Mouse (Mus musculus) heart, embryonic 15.5 days (tissue): Measurements from ENCODE around the gene Brix1. TPM values are rescaled to one million over a fixed set of nuclear protein-coding genes. Genes with fewer than 3 reads are reported as not detected.

Experiments used
- ATAC-seq: fragments of 200-750 bp; cut with Nextera tagmentation; replicated peaks from 2 replicates; pipeline ENCODE4 v1.8.0; 2017; ENCODE audit warnings: low read depth, moderate TSS enrichment; ENCODE audit not compliant: insufficient number of reproducible peaks, insufficient read depth, low FRiP score
- H3K27ac ChIP-seq: fragments of 300-500 bp; sonication (generic); 2 replicates; pipeline ENCODE4 v1.5.1; 2015; ENCODE audit warnings: mild to moderate bottlenecking, inconsistent platforms
- H3K27me3 ChIP-seq: fragments of 300-500 bp; sonication (generic); 2 replicates; pipeline ENCODE4 v1.6.1; 2015; ENCODE audit warnings: inconsistent platforms
- H3K36me3 ChIP-seq: fragments of 300-500 bp; sonication (generic); 2 replicates; pipeline ENCODE4 v1.6.1; 2015; ENCODE audit warnings: mild to moderate bottlenecking, inconsistent platforms
- H3K4me1 ChIP-seq: fragments of 300-500 bp; sonication (generic); replicated peaks from 2 replicates; pipeline ENCODE4 v1.6.1; 2015; ENCODE audit warnings: inconsistent platforms
- H3K4me2 ChIP-seq: fragments of 300-500 bp; sonication (generic); 2 replicates; pipeline ENCODE4 v1.6.1; 2015; ENCODE audit warnings: inconsistent platforms, mild to moderate bottlenecking, moderate library complexity
- H3K4me3 ChIP-seq: fragments of 300-500 bp; sonication (generic); 2 replicates; pipeline ENCODE4 v1.5.1; 2015; ENCODE audit warnings: mild to moderate bottlenecking, inconsistent platforms
- H3K9ac ChIP-seq: fragments of 300-500 bp; sonication (generic); 2 replicates; pipeline ENCODE4 v1.6.1; 2015; ENCODE audit warnings: mild to moderate bottlenecking, inconsistent platforms
- H3K9me3 ChIP-seq: fragments of 300-500 bp; sonication (generic); replicated peaks from 2 replicates; pipeline ENCODE4 v1.6.1; 2016; ENCODE audit warnings: inconsistent platforms
- WGBS: fragments of 180-500 bp; shearing (Covaris S2); methylation state at CpG from one replicate; pipeline ENCODE4 v1.1.7; 2015; ENCODE audit warnings: mixed read lengths; 5-methylcytosine and 5-hydroxymethylcytosine counted together
- polyA plus RNA-seq: library from polyadenylated mRNA; unstranded; fragments of >200 nt; fragmentation: Nextera tagmentation; extraction: Ambion mirVana; gene quantifications from 2 replicates; pipeline ENCODE4 v1.2.1, GENCODE M21; 2015

The Brix1 gene
- polyA plus RNA-seq, 1 experiment from 2014 or later: 59.9 TPM

DNA sequence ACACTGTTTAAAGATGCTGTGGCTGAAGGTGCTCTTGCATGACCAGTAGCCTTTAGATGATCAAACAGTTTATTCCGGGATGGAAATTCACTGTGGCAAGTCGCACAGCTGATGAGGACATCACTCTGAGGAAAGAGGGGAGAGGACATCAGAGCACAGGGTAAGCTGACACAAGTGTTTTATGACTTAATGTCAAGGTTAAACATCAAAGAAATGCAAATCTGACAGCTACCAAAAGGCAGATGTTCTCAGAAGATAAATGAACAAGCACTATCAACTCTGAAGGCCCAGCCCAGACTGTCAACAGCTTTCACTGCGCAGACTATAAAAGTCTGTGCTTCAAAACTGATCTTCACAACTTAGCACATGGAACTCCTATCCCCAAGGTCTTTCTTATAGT, 38.6 kb downstream of the Brix1 start:
- Histone ChIP-seq H3K4me1 (no peaks in the 10 kb centered on the region), H3K4me2 (no peak overlapping the region), H3K4me3 (no peak overlapping the region), H3K27ac (no peak overlapping the region), H3K27me3 (no peaks in the 10 kb centered on the region), H3K36me3 (peaks cover 35% of the 10 kb centered on the region), H3K9ac (no peak overlapping the region), H3K9me3 (no peaks in the 10 kb centered on the region)
- no peak for ATAC-seq
- 81% methylated on average over 3 of the region's 3 CpGs for WGBS

DNA sequence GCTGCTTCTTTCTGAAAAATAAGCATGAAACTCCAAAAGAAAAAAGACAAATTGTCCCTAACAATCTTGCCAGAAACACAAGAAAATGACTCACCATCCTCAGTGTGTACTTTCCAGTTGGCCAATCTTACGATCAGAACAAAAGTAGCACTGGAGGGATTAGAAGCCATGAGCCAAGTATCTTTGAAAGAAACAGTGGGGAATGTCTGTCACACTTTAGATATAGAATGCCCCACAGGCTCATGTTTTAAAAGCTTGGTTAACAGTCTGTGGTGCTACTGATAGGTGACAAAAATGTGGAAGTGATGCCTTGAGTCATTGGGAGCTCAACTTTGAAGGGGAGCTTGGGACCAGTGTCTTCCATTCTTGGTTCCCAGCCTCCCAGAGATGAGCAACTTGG, 43.5 kb downstream of the Brix1 start:
- H3K9me3 ChIP-seq: no peaks in the 10 kb centered on the region
- H3K4me1 ChIP-seq: no peaks in the 10 kb centered on the region
- no peak overlapping the region for H3K4me3 ChIP-seq
- ATAC-seq: no peak
- H3K27me3 ChIP-seq: no peaks in the 10 kb centered on the region
- H3K27ac ChIP-seq: no peak overlapping the region
- 69% methylated on average over 1 of the region's 1 CpGs for WGBS
- H3K4me2 ChIP-seq: no peak overlapping the region
- no peak overlapping the region for H3K9ac ChIP-seq
- peaks cover 13% of the 10 kb centered on the region for H3K36me3 ChIP-seq

DNA sequence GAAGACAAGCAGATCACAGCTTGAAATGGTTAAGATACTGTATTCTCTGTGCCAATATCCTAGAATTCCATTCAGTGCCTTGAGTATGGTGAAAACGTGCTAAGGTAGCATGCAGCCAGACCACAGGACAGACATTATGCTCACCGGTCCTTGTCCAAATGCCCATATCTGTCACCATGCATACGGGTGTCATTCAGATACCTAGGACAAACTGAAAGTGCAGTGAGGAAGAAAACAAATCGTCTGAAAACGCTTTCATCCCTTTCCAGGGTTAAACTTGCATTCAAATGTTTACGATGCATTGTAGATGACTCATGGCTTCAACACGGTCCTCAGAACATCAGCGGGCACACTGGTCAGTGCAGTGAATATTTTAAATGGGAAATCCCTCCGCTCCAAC, 44.3 kb downstream of the Brix1 start:
- ATAC-seq: no peak
- Histone ChIP-seq H3K27me3 (no peaks in the 10 kb centered on the region), H3K36me3 (peaks cover 9% of the 10 kb centered on the region), H3K9me3 (no peaks in the 10 kb centered on the region), H3K4me3 (no peak overlapping the region), H3K9ac (no peak overlapping the region), H3K4me1 (no peaks in the 10 kb centered on the region), H3K27ac (no peak overlapping the region), H3K4me2 (no peak overlapping the region)
- 86% methylated on average over 9 of the region's 9 CpGs for WGBS

DNA sequence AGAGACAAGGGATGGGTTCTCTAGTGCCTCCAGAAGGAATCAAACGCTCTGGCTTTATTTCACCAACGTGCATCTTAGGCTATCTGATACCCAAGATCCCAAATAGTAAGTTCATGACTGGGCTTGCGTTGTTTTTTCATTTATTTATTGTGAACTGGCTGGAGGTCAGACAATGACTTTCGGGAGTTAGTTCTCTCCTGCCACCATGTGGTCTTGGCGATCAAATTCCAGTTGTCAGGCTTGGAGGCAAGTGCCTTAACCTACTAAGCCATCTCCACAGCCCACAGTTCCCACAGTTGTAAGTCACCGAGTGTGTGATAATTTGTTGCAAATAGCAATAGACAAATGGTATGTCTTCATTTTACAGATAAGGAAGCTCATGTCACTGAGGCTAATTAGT, 45.8 kb downstream of the Brix1 start:
- WGBS: 71% methylated on average over 6 of the region's 6 CpGs
- H3K4me2 ChIP-seq: no peak overlapping the region
- no peaks in the 10 kb centered on the region for H3K27me3 ChIP-seq
- no peaks in the 10 kb centered on the region for H3K4me1 ChIP-seq
- H3K27ac ChIP-seq: no peak overlapping the region
- H3K9ac ChIP-seq: no peak overlapping the region
- H3K9me3 ChIP-seq: no peaks in the 10 kb centered on the region
- no peak overlapping the region for H3K4me3 ChIP-seq
- H3K36me3 ChIP-seq: peaks cover 4% of the 10 kb centered on the region; the same call in 1 of the 2 replicates
- ATAC-seq: no peak

DNA sequence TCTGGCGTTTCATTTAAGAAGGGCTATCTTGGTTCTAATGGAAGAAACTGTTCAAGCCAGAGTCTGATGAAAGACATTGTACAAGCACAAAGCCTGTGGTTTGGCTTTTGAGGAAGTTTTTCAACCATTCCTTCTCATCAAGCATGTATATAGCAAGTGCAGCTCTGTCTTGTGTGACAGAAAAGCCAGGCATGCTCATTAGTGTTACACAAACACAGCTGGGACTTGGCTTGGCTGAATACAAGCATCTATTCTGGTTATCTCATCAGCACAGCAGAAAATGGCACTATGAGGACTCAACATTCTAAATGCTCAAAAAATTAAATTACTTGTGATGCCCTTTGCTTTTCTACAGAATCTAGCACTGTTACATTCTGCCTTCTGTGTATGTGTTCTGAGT, 48.9 kb downstream of the Brix1 start:
- H3K27ac ChIP-seq: no peak overlapping the region
- no peaks in the 10 kb centered on the region for H3K4me1 ChIP-seq
- no peak for ATAC-seq
- H3K9me3 ChIP-seq: no peaks in the 10 kb centered on the region
- no peak overlapping the region for H3K4me3 ChIP-seq
- no peak overlapping the region for H3K4me2 ChIP-seq
- no peaks in the 10 kb centered on the region for H3K27me3 ChIP-seq
- no peaks in the 10 kb centered on the region for H3K36me3 ChIP-seq
- 65% methylated on average over 1 of the region's 1 CpGs for WGBS
- H3K9ac ChIP-seq: no peak overlapping the region

DNA sequence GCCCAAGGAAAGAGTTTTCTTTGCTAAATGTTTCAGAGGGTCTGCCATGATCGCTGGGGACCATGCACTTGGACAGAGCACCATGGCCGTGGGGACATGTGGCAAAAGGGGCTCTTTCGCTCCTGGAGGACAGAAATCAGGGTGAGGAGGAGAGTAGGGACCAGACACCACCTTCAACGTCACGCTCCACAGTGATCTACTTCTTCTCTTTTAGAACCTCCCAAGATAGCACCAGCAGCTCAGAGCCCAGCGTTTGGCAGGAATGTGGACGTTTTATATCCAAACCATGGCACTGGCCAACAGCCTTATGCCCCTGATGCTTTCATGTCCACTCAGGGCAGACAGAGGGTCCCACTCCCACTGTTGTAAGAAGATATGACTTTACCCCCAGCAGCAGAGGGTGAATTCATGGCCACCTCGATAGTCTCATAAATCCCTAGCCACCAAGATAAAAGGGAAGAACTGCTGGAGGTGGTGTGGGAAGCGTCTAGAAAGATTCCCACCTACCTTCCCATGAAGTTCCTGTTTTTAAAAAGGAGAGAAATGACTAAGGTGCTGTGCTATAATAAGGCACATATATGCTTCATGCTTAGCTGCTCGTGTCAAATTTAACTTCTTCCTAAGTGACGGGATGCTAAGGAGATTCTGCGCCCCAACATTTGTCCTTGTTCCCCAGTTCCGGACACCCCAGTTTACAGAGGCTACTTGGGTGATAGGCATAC, 59.0 kb downstream of the Brix1 start:
- Histone ChIP-seq H3K27me3 (no peaks in the 10 kb centered on the region), H3K27ac (no peak overlapping the region), H3K36me3 (no peaks in the 10 kb centered on the region), H3K4me3 (no peak overlapping the region), H3K9ac (no peak overlapping the region), H3K9me3 (no peaks in the 10 kb centered on the region), H3K4me1 (no peaks in the 10 kb centered on the region), H3K4me2 (no peak overlapping the region)
- ATAC-seq: no peak
- 83% methylated on average over 13 of the region's 13 CpGs for WGBS

DNA sequence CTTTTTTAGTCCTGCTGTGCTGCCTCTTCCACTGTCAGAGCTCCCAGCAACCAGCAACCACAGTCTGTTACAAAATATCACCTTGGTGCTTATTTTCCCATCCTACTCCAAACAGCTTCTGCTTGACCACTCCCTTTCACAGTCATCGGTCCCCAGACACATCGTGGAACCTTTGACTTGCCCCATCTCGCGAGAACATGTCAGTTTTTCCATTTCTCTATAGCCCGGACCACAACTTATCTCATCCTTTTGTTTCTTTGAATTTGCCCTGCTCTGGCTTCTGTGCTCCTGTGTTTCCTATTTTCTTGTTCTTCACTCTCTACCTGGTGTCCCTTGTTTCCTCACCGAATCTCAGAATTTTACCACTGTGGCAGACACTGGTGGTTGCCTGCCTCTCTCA, 59.6 kb downstream of the Brix1 start:
- H3K27ac ChIP-seq: no peak overlapping the region
- H3K9me3 ChIP-seq: no peaks in the 10 kb centered on the region
- ATAC-seq: no peak
- 75% methylated on average over 6 of the region's 6 CpGs for WGBS
- H3K36me3 ChIP-seq: no peaks in the 10 kb centered on the region
- H3K4me1 ChIP-seq: no peaks in the 10 kb centered on the region
- H3K4me2 ChIP-seq: no peak overlapping the region
- no peaks in the 10 kb centered on the region for H3K27me3 ChIP-seq
- no peak overlapping the region for H3K4me3 ChIP-seq
- H3K9ac ChIP-seq: no peak overlapping the region

Other genes with a start within 250 kb of the Brix1 start
- gene Gm21973, start 160.6 kb downstream of the Brix1 start, polyA plus RNA-seq: not detected in 2 replicates
- gene Agxt2, start 127.4 kb downstream of the Brix1 start, polyA plus RNA-seq: not detected in 2 replicates
- 9.6 and 10.8 TPM in 2 replicates for gene Dnajc21, start 15.4 kb downstream of the Brix1 start, polyA plus RNA-seq
- gene Rad1, start 71 bp upstream of the Brix1 start, polyA plus RNA-seq: 17.9 and 22.9 TPM in 2 replicates
- gene Ttc23l, start 72.7 kb upstream of the Brix1 start, polyA plus RNA-seq: not detected in 2 replicates
- 13.8 and 17.1 TPM in 2 replicates for gene Rai14, start 228.7 kb upstream of the Brix1 start, polyA plus RNA-seq